Mouse (Mus musculus) thymus, adult 18-20 months (tissue): Measurements from ENCODE around the gene Lpp.

Source experiments
- DNase-seq, 2 experiments: peaks; one replicate each; pipeline ENCODE4 v3.0.0; 2022; ENCODE audit warnings: mixed read lengths in 2 of 2

Lpp gene

DNA sequence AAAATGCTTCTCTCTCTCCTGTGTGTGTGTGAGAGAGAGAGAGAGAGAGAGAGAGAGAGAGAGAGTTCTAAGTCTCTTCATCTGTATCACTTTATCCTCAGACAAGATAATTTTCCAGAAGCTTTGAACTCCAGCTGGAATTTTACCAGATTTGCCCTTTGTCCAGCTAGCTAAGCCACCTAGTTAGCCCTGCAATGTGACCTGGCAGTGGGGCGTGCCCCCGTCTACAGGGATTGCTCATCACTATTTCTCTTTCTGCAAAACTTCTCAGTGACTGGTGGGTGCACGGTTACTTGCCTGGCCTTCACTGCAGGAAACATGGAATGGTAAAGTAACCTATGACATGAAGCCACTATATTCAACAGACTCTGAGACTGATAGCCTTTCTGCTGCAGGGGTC is 174.8 kb downstream of the Lpp start:
- DNase-seq: no peak

- no peak for DNase-seq
Observed at GRCm38 (mm10) chr16:24569681-24570080, 176.4 kb downstream of the Lpp start.

DNA sequence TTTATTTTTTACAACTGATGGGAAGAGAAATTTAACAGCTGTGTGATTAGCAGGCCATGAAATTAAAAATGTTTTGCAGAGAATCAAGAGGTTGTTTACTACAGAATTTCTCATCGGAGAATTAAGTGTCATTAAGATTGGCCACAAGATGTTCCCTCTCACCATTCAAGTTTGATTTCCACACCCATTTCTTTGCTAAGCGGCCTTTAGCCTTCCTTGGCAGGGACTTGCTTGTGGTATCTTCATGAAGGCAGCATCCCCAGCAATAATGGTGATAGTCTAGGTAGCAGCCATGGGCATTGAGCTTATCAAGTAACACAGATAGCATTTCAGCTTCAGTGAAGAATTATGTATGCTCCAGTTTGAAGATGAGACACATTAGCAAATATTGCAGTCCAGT is 183.7 kb downstream of the Lpp start:
- DNase-seq: no peak

DNA sequence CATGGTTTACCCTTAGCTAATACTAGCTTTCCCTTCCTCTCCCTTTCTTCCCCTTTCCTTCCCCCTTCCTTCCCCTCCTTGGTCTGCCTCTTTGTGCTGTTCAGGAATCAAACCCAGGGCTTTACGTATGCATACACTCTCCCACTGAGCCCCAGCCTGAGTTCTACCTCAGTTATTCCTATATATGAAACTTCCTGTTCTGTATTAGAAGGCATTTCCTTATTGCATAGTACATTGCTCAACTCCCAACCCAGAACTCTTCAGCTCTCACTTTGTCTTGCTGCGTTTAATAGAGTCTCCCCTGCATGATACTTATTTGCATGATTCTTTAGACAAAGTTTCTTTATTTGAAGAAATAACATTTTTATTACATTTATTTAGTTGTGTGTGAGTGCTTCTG is 184.5 kb downstream of the Lpp start:
- no peak for DNase-seq

GRCm38 (mm10) chr16:24582847-24583246 is 189.5 kb downstream of the Lpp start:
- DNase-seq: no peak

- no peak for DNase-seq
Observed at GRCm38 (mm10) chr16:24593535-24593934, 200.2 kb downstream of the Lpp start.

- no peak for DNase-seq
Observed at GRCm38 (mm10) chr16:24594508-24594907, 201.2 kb downstream of the Lpp start.

- DNase-seq: no peak
Observed at GRCm38 (mm10) chr16:24595493-24595892, 202.2 kb downstream of the Lpp start.

GRCm38 (mm10) chr16:24598567-24598966 is 205.3 kb downstream of the Lpp start:
- no peak for DNase-seq

DNA sequence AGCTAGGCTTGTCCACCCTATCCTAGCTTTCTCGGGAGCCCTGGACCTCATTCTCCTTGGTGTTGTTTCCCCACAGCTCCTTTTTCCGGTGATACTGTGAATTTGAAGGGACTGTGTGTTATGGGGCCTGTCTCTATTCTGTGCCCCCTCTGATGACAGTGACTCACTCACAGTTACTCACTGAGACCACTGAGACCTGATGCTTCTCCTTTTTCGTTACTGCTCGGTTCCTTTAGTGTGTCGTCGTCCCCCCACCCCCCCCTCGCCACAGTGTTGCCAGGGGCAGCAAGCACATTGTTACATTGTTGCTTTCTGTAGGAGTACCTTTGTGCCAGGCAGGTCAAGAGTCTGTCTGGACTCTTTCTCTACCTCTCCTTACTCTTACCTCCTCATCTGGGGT is 206.5 kb downstream of the Lpp start:
- DNase-seq: no peak

DNA sequence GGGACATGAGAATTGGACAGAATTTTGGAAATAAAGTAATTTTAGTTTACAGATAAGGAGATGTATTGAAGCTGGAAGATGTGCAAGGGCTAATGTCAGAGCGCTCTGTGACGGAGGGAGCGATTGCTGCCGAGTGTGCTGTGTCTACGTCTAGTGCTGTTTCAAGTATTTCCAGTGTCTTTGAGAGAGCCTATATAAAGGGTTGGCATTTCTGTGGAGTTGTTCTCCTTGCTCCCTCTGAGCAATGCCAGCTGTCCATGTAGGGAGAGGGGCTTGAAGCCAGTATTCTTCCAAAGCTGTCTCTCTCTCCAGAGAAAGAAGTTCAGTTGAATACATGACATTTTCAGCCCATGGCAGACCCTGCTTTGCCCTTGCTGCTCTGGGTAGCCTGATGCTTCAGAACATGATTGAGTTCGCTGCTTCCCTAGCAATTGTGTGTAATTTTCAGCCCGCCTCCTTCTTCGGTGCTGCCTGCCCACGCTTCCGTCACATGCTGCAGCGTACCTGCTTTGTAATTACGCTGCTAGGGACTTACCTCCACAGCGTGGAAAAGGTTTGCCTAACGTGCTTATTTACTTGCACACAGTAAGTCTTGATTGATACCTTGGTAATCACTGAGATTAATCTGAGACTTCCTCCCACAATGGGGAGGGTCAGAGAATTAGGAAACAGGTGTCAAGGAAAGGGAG is 207.1 kb downstream of the Lpp start:
- no peak for DNase-seq

DNA sequence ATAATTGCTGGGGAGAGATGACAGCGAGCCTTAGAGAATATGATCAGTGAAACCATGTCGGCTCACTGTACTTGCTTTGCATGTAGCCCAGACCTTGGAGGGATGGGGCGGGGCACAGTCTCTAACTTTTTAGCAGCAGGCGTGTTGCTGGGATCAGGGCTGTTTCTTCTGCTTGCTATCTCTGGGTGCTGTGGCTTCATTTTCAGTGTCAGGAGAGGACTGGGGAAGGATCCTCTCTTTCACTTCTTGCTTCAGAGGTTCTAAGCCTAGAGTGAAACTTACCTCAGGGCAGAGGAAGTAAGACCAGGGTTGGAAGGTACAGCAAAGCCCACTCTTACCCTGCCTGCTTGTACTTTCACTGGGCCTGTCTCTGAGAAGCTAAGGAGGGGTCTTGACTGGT is 210.0 kb downstream of the Lpp start:
- no peak for DNase-seq

DNA sequence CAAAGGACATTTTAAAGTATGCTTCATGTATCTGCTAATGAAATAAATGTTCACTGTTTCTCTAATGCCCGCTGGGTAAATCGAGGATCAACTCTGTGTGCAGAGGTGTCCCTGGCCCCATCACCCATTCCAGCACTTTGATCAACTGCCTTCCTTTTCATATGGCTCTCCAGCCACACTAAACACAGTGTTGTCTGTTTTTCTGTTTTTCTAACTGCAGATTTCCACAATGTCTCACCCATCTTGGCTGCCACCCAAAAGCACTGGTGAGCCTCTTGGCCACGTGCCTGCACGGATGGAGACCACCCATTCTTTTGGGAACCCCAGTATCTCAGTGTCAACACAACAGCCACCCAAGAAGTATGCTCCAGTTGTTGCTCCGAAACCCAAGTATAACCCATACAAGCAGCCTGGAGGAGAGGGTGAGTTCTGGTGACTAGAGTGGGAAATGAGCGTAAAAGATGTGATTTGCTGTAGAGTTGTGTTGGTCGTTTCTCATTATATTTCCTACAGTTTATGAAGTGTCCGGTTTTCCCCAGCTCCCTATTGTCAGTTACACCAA is 214.7 kb downstream of the Lpp start:
- no peak for DNase-seq

DNA sequence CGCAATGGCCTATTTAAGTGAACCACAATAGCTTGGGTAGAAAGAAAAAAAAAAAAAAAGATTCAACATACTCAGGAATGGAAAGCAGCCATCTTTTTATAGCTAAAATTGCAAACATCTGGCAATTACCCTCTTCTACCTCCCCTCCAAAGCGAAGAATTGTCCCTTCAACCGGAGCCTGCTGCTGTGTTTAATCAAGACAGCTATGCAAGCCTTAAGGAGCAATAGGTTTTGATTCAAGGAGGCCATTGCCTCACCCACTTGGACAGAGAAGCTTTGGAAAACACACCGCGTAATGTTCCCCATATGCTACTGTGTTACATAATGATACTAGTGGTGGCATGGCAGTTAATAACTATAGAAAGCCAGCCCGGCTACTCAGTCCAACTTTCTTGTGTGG is 226.2 kb downstream of the Lpp start:
- no peak for DNase-seq

GRCm38 (mm10) chr16:24620021-24620420 is 226.7 kb downstream of the Lpp start:
- no peak for DNase-seq

DNA sequence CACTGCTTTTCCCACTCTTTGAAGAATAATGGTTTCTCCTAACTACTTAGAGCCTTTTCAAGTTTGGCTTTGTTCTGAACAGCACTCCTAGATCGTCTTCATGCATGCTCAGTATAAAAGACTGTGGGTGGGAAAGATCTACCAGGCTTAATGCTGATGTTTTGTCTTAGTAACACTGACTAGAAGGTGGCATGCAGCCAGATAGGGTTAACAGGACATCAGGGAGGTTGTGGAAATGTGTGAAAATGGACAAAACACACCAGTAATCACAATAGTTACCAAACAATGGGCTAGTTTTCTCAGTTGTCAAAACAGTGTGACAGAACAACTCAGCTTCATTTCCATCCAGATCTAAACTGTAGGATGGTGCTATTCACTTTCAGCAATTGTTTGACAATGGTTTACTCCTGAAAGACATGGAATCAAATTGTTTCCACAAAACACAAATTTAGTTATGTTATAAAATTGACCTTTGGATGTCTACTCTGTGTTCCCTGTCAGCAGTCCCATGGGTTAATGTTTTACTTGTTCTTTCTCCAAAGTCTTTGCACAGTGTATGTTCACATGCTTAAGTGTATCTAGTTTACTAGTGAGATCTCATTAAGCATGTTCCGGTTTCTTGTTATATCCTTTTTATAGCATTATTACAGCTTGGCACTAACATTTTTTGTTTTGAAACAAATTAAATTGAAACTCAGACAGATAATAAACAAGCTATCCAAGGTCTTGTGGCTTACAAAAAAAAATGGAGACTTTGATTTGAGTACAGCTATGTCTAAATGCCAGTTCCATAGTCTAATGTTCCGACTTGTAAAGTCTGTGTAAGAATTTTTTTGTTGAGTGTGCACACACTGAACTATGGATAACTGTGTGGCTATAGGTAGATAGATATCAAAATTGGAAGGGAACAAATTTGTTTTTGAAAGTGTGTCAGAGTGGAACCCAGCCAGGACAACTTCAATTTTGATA is 229.2 kb downstream of the Lpp start:
- no peak for DNase-seq

- no peak for DNase-seq
Observed at GRCm38 (mm10) chr16:24624335-24624734, 231.0 kb downstream of the Lpp start.

DNA sequence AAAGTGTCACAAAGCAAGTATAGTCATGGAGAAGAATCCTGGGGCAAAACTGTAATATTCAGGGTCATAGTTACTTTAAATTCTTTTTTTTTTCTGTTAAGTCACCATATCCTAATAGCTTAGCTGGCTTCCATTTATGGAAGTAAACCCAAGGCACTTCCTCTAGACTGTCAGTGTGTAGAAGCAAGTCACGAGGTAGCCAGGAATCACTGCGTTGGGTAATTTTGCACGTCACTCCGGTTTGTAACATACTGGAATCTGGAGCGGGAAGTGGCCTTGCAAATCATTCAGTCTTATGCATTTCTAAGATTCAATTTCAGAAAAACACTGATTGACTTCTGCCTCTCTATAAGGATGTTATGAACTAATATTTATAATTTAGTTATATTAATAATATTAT is 232.3 kb downstream of the Lpp start:
- DNase-seq: no peak

DNA sequence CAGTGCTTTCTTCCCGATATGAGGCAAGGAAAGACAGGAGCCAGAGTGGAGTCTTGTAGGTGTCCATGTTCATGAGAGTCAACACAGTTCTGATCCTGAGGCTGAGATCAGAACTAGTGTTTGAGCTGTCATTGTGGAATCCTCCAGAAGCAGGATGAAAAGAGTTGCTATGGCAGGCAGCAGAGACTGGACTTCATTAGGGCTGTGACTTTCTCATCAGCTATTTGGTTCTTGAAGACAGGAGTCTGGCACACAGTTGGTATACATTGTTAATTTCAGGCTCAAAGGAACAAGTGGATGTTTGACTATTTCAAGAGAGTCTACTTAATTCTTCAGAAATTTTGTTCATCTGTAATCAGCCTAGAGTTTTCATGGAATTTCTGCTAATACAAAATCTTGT is 235.5 kb downstream of the Lpp start:
- no peak for DNase-seq

DNA sequence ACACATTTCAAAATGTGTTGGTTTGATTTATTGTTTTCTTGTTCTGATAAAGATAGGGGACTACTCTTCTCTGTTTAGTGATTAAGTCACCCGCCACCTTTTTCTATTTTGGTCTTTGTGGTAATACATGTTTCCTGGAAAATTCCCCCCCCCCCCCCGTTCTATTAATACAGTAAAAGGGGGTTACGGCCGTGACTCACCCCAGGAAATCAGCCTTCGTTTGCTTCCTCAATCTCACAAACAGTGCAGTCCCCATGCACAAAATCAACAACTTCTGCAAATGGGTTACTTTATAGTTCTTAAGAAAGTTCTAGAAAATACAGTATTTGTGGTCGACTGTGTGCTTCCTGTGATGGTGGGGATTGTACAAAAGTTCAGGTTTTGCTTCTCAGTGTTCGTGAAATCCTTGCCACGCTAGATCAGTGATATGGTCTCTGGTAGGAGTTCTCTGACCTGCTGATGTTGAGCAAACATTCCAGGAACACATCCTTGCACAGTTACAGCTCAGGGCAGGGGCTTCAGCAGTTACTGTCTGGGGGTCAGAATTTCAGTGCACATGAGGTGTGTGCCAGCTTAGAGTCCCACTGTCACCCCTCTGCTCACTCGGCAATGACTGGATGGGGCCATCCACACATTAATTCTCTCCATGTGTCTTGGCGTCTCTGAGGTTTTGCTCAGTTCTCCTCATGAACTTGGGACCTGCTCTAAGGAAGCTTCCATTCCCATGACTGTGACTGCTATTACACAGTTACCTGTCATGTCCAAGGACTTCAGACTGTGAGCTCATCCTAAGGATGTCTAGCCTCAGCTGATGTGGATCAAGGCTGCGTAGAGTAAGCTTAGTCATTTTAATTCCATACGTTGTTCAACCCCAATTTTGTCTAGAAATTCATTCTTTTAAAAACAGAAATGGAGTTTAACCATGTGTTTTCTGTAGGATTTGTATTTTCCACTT is 236.2 kb downstream of the Lpp start:
- no peak for DNase-seq

- DNase-seq: no peak
Observed at GRCm38 (mm10) chr16:24635381-24635919, 242.1 kb downstream of the Lpp start.

DNA sequence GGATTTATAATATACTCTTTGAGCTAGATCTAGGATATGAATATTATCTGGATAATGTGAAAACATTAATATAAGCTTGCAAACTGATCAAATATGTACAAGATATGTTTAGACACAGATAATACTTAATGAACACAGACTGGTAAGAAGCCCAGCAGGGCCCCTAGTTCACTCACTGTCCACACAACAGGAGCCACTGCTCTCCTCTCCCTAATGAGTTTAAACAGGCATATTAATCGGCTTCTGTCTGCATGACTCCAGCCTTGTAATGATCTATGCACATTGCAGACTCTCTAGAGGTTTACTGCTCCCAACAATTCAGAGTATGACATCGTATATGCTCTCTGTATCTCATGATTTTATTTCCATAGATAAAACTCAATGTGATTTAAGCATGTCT is 243.6 kb downstream of the Lpp start:
- DNase-seq: no peak
